Mouse (Mus musculus) embryo, embryonic 11 days (tissue): ENCODE data around the gene Nhej1.

Source experiments
- DNase-seq: peaks from one replicate; pipeline ENCODE4 v3.0.0-alpha.2; 2015

Nhej1 gene

DNA sequence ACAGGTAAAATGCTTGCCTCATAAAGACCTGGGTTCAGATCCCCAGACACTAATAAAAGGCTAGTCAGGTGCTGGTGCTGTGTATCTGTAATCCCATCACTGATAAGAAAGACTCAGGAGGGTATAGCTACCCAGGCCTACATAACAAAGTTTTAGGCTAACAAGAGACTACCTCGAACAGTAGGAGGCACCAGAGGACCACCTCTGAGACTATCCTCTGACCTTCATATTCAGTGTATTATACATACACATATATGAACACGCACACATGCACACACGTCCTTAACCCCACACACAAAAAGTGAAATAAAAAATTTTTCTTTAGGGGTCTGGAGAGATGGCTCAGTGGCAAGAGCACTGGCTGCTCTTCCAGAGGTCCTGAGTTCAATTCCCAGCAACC, 2.8 kb downstream of the Nhej1 start:
- DNase-seq = no peak

DNA sequence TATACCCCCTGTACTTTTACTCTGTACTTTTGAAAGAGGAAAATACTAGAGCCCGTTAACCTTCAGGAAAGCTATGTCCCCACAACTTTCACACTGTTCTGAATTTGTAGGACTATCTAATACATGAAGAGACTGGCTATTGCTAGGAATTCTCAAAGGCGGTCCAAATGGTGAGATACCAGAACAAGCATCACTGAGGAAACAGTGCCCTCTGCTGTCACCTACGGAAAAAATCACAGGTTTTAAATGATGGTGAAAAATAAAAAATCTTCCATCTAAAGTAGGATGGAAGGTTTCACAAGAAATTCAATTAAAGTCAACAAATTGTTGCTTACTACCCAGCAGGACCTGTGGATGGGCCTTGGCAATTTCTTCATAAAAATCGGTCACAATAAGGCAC, 72.9 kb downstream of the Nhej1 start:
- peak; percentile 50 for DNase-seq

DNA sequence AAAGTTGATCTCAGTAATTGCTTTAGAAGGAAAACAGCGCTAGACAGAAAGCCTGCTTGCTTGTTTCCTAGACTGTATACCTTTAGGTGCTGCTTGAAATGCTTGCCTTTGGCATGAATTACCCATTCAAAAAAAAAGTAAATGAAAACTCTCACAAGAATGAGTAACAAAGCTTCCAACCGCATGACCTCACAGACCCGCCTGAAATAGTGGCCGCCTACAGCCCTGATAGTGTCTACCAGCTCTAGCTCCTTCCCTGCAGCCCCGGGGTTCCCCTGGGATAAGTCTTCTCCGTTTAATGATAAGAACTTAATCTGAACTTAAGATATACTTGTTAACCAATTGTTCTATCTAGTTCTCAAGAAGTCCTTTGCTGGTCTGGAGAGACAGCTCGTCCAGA, 73.6 kb downstream of the Nhej1 start:
- no peak for DNase-seq

DNA sequence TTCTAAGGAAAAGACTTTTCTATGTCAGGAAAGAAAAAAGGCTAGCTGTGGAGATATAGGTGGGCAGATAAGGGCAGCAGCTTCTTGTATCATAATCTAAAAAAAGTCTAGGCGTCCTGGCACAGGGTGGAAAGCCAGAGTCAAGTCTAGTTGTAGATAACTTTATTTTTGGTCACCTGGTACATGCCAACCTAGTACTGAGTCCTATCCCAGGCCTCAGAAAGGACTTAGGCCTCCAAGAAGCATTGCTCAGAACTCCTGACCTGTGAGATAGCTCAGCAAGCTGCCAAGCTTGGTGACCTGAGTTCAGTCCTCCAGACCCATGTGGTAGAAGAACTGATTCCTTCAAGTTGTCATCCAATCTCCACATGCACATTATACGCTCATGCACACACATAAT, 76.4 kb downstream of the Nhej1 start:
- DNase-seq = no peak

DNA sequence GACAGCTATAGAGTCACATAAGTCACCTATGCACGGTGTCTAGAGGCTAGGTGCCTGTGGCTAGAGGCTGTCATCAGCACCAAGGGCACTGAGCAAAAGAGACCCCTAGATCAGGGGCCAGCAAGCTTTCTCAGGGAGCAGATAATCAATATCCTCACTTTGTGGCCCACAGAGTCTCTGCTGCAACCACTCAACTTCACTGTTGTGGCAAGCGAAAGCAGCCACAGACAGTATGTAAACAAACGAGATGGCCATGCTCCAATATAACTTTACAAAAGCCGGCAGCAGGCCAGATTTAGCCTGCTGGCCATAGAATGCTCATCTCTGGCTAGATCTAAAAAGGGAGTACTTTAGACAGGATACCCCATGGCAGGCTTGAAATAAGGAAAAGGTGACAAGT, 77.0 kb downstream of the Nhej1 start:
- DNase-seq = no peak

DNA sequence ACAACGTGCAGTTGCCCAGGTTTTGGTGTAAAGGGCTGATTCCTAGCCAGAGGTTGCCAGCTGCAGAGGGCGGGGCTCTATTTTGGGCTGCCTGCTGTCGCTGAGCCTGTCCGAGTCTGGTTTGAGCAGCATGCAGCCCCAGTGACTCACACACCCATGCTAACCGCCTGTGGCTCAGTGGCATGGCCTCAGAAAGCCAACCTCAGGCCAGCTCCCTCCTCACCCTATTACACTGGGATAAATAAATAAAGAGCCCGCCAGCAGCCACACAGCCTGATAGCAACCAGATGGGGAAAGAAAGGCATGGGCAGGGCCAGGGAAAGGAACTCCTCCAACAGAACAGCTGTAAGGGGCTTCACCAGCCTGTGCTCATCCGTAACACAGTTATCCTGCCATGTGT, 84.6 kb downstream of the Nhej1 start:
- peak; percentile 54 for DNase-seq

DNA sequence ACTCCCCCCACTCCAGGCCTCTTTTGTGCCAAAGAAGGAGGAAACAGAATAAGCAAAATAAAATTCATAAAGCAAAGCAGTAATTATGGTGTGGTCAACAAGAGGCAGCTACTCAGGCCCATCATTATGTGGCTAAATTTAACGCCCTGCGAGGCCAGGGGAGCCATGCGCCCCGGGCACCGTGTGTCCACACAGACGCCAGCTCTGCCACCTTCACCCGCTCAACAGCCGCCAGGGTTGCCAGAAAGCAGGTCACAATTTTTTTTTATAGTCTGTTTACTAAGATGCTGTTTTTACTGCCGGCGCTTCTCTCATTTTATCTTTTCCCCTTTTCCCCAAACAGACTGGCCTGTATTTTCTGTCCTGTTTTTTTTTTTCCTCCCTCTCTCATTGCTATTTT, 93.0 kb downstream of the Nhej1 start:
- DNase-seq = no peak

DNA sequence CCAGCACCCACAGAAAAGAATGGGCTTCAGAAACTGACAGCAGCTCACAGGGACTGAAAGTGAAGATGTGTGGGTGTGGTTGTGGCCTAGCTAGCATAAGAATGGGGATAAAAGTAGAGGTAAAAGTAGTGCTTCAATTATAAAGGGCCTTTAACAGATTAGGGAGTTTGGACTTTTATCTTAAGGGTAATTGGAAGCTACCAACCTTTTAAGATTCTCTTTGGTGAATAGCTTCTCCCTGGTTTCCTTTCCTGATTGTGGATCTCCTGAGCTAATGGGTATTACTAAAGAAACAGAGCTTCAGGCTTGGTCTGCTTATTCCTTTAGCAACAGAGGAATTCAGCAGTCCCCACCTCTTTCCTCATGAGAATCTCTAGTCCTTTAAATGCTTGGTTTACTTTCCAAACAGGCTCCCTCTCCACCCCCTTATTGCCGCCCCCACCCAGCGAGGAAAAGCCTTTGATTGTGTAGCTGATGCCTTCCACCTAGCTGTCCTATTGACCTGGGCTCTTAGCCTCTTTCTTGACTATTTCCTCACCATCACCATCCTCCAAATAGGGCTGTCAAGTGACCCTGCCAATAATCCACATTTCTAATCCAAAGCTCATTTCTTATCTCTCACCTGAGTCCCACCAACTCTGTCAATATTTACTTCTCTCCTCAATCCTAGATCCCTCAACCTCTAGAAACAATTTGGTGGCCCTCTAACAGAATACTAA, 97.8 kb downstream of the Nhej1 start:
- no peak for DNase-seq

DNA sequence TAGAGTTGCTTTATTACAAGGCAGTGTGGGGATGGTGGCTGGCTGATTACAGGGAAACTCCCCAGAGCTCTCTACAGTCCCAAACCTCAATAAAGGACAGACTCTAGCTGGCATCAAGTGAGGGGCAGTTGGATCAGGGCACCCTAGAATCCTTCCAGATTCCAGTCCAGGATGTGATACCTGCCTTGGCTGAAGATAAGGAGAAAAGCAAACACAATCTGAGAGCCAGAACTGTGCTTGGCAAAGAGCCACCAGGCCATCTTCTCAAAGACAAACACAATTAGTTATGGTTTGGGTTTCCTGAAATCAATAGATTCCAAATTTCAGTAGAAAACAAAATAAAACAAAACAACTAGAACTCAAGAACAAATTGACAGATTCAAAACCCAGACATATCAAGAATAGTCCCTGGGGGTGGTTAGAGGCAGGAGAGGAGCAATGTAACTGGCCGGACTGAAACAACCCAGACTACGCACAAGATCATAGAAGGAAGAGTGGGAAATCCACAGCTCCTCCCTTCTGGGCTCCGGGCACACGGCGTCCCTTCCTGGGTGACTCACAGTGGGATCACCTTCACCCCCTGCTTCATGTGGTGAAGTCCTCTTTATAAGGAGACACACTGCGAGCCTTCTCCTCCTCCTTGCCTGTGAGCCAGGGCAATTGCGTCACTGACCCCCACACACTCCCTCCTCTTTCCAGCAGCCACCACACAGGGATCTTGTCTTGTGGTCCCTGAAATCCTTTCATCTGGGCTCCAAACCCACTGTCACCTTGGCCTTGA, 100.4 kb downstream of the Nhej1 start:
- no peak for DNase-seq

DNA sequence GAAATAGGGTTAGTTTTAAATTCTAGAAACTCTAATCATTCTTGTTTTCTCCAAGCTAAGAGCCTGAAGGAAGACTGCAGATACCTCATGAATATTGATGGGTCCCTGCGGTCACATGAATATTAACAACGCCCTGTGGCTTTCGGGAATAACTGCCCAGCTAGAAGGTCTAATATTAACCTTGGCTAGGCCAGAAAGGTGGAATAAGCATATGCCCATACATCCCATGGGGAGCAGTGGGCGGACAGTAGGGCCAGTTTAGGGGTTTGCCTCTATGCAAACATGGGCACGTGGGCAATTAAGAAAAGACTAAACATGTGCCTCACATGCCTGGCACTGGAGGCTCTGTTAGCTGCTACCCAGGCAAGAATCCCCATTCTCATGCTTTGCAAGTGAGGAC, 102.8 kb downstream of the Nhej1 start:
- DNase-seq = no peak

DNA sequence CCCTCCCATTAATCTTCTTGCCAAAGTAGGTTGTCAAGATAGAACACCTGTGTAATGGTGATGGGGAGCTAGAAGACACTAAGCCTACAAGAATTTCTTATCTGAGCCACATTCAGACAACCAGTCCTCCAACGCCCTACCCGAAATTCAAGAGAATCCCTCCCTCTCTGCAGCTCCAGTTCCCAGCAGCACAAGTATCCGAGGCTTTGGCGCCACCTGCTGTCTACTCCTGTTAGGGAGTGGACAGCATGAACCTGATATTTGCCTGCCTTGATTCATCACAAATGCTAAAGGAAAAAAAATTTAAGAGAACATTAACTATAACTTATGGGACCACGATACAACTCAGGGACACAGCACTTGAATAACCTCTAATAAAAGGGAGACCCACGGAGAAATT, 108.2 kb downstream of the Nhej1 start:
- DNase-seq = peak; percentile 91

DNA sequence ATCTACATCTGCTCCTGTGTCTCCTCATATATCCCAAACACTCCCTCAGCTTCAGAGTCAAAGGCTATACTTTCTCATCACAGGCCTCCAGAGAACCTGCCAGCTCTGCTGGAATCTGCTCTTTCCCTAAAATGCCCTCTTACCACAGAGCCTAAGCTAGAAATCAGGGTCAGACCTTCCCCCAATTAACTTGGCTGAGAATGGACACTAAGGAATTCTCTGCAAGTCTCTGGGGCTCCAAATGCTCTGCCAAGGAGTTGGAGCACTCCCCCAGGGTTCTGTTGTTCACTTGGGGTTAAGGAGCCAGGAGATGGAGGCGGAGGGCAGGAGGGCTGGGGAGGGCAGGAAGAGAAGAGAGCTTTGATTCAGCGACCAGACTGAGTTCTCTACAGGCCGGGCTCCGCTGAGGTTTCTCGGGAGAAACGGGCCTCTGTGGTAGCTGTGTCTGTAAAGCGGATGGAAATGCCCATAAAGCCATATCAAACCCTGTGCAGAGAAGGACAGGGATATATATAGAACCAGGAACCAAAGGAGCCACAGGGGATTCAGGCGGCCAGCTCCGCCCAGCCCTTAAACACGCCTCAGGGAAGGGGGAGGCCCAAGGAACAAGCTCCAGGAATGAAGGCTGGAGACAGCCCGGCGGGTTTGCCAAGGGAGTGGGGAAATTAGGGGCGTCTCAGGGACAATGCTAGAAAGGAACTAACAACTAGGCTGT, 109.3 kb downstream of the Nhej1 start:
- peak; percentile 41 for DNase-seq

DNA sequence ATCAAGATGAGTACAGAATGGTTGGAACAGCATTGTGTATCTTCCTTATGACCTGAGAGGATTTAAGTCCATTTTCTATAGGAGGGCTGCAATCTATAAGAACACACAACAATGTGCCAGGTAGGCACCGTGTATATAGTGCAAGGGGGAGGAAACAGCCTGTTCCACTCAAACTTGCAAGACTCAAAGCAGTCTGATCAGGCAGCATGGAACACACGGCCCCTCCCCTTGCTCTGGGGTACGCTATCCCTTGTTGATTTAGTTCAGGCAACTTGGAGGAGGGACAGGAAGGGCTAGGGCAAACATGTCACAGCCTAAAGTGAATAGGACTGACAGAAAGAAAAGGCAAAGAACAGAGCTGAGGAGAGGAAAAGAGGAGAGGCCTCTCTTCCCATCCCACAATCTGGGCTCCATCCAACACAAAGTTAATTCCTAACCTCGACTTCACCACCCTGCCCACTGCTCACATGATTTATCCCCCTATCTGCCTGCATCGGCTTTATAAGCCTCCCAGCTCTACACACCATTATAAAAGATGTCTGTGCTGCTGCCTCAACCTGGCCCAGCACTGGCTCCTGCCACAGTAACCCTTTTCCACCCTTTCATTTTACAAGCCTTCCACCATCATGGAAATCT, 110.7 kb downstream of the Nhej1 start:
- no peak for DNase-seq

DNA sequence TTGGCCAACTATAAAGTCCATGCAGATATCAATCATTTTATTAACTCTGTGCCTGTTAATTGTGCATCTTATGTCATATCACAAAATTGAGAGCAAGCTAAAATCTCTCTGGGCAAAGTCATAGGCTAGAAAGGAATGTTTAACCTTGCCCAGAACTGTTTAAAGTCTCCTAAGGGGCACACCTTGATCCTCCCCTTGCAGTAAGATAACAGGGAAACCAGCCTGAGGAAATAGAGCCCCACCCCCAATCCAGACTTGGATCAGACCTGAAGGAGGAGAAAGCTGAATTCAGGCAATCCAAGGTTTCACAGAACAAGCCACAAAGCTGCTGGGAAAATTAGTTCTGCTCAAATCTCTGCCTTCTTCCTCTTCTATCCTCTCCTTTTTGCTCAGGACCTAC, 114.2 kb downstream of the Nhej1 start:
- no peak for DNase-seq

DNA sequence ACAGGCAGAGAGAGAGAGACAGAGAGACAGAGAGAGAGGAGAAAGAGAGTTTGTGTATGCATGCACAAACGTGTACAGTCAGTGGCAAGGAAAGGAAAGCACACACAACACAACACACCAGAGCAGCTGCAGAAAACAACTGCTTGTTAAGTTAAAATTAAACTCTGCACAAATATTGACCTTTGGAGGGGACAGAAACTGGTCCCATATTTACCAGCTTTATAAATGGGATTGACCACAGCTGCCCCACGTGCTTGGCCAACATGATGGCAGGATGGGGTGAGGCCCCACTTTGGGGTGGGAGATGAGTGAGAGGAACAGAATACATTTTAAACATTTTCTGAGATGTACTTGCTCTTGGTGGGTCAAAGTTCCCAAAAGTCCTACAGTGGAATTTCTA, 114.8 kb downstream of the Nhej1 start:
- no peak for DNase-seq

DNA sequence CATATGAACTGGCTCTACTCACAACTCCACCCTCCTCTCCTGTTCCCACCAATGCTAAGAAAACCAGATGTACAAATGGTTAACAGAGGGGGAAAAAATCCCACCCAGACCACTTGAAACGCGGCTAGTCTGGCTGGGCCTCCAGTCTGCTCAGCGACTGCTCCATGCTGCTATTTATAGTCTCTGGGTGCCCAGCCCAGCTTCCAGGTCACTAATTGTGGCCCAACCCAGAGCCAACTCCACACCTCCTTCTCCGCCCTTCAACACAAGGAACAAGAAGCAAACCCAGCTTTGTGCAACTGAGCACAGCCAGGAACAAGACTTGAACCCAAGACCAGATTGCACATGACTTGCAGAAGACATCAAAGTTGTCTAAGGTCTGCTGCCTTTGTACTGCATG, 119.0 kb downstream of the Nhej1 start:
- no peak for DNase-seq

DNA sequence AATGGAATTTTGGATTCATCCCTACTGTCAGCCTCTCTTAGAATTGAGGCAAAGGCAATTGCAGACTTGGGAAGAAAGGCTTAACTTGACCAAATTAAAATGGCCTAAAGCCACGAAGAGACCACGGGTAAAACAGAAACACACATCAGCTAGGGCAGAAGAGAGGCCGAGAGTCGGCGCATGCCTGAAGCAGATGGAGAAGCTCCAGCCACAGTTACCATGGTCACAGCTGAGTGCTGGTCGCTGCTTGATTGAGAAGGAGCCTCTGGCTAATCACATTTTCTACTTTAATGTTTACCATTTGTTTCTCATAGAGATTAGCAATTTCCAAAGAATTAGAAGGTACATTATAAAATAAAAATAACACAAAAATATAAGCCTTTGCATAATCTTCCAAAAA, 123.8 kb downstream of the Nhej1 start:
- DNase-seq = no peak

DNA sequence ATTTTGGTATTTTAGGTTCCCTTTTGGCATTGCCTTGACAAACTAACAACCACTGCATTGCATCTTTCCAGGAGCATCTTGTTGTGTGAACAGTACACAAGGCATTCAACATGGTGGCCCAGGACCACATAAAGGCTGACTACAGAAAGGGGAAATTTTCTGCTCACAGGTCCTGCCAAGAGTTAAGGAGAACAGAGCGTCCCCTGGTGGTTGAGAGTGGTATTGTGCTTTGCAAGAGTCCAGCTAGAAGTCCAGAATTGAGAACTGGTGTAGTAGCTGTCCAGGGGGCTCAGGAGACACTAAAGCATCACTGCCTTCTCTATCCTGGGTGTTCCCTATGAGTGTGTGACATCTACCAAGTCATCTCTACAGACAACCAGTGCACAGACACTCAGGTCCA, 124.5 kb downstream of the Nhej1 start:
- DNase-seq = peak; percentile 61

DNA sequence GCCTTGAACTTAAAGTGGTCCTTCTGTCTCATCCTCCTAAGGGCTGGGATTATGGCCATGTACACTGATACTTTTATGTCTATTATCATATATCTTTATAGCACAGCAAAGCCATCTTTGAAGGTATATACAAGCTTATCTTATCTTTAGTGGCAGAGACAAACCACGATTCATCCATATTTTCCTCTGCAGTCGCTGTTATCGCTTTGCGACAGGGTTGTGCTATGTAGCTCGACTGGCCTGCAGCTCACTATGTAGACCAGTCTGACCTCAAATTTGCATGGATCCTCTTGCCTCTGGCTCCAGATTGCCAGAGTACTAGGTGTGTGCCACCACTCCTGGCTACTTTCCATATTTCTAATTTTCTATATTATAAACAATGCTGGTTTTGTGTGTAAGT, 125.8 kb downstream of the Nhej1 start:
- DNase-seq = no peak

DNA sequence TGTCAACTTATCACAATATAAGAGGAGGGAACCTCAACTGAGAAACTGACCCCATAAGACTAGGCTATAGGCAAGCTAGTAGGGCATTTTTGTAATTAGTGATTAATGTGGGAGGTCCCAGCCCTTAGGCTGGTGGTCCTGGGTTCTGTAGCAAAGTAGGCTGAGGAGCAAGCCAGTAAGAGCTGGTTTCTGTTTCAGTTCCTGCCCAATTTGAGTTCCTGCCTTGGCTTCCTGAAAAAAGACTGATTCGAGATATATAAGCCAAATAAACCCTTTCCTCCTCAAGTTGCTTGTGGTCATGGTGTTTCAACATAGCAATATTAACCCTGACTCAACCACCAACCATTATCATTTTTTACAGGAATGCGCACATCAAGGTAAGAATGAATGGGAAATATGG, 127.8 kb downstream of the Nhej1 start:
- DNase-seq = no peak

DNA sequence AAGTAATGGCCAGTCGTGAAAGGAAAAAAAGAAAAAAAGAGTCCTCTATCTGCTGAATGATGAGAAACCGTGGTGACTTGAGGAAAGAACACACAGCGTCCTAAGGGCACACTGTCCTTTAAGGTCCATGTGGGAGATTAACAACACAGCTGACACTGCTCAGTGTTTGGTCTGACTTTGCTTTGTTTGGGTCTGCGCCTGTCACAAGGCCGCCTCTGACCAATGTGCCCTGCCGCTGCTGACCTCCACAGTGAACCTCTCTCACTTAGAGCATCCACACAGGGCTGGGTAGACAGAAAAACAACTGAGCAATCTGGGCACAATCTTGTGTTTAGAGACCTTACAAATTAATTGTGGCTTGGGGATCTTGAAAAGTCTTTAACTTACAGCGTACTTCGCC, 148.0 kb downstream of the Nhej1 start:
- DNase-seq = no peak

DNA sequence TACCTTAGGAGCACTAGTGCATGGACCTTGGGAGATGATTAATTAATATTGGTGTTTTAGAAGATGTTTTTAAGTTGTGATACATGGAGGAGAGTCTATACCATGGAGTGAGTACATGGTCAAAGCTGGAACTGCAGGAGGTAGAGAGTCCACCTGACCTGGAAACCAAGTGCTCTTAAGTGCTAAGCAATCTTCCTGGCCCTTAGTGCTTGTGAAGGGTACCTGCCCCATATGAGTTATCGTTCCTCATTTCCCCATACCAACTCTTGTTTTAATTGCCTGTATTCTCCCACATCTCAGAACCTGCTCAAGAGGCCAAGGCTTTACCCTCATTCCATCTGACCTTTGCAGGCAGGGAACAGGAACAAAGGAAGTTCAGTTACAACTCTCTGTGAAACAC, 149.1 kb downstream of the Nhej1 start:
- DNase-seq = no peak

DNA sequence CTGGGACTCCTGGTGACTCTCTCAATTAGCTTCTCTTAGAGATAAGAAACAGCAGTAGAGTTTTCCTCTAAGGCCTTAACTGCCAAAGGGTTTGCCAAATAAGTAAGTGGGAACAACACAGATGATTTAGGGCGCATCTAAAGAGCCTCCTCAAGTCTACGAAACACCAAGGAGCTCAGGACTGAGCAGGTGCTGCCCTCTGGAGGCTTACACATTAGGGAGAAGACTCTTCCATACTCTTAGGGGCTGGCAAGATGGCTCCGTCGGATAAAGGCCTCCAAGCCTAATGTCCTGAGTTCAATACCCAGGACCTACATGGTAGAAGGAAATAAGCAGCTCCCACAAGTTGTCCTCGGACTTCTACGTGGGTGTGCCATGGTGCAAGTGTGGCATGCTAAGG, 151.4 kb downstream of the Nhej1 start:
- no peak for DNase-seq
